Mouse (Mus musculus) E14TG2a.4 (cell line): ENCODE measurements at regions not wholly inside any gene's neighbourhood (a gene's known extent, or its start where the extent isn't known, plus 50 kb on each side); places are given as distances from the start of the nearest gene placed in this dataset.

Experiments
- H3K27me3 ChIP-seq: 2 replicates; pipeline ENCODE4 v1.6.1; 2014; ENCODE audit warnings: low read length, control low read depth; ENCODE audit not compliant: insufficient read depth
- H3K36me3 ChIP-seq: 2 replicates; pipeline ENCODE4 v1.6.1; 2014; ENCODE audit warnings: low read length, control low read depth; ENCODE audit not compliant: insufficient read depth
- H3K4me1 ChIP-seq: replicated peaks from 2 replicates; pipeline ENCODE4 v1.6.1; 2014; ENCODE audit warnings: low read depth, low read length, control low read depth
- H3K4me3 ChIP-seq: replicated peaks from 2 replicates; pipeline ENCODE4 v1.5.1; 2014; ENCODE audit warnings: mild to moderate bottlenecking, low read length
- H3K9me3 ChIP-seq: 2 replicates; pipeline ENCODE4 v1.6.1; 2014; ENCODE audit warnings: low read length, control low read depth
- CTCF ChIP-seq: conservative IDR thresholded peaks from 2 replicates; pipeline ENCODE4 v1.5.1; 2014; ENCODE audit warnings: low read length
- NANOG ChIP-seq: IDR thresholded peaks from 2 replicates; pipeline ENCODE4 v1.6.1; 2014; ENCODE audit warnings: borderline replicate concordance, low read length, mixed read lengths
- POU5F1 ChIP-seq: IDR thresholded peaks from 2 replicates; pipeline ENCODE4 v1.6.1; 2014; ENCODE audit warnings: low read length, borderline replicate concordance

GRCm38 (mm10) chr10:120576886-120577285, 100.6 kb upstream of the Hmga2 start:
- H3K36me3 ChIP-seq, result no peaks in the 10 kb centered on the region
- H3K4me3 ChIP-seq, result no peak overlapping the region
- TF ChIP-seq CTCF (no peak), NANOG (no peak), POU5F1 (no peak)
- H3K27me3 ChIP-seq, result peaks cover 7% of the 10 kb centered on the region
- no peaks in the 10 kb centered on the region for H3K4me1 ChIP-seq
- no peaks in the 10 kb centered on the region for H3K9me3 ChIP-seq

- Histone ChIP-seq H3K36me3 (no peaks in the 10 kb centered on the region), H3K4me1 (no peaks in the 10 kb centered on the region), H3K9me3 (no peaks in the 10 kb centered on the region), H3K27me3 (peaks cover 7% of the 10 kb centered on the region), H3K4me3 (no peak overlapping the region)
- TF ChIP-seq POU5F1 (no peak), NANOG (no peak), CTCF (no peak)
Measured at GRCm38 (mm10) chr10:120576148-120576547, 99.9 kb upstream of the Hmga2 start.

GRCm38 (mm10) chr10:120571340-120571739, 95.1 kb upstream of the Hmga2 start:
- TF ChIP-seq POU5F1 (no peak), NANOG (no peak), CTCF (no peak)
- H3K9me3 ChIP-seq, result no peaks in the 10 kb centered on the region

GRCm38 (mm10) chr10:120565992-120566391, 89.7 kb upstream of the Hmga2 start:
- H3K36me3 ChIP-seq, result no peaks in the 10 kb centered on the region
- H3K4me3 ChIP-seq, result no peak overlapping the region

More at GRCm38 (mm10) chr10:120571340-120571739, 95.1 kb upstream of the Hmga2 start:
- Histone ChIP-seq H3K36me3 (no peaks in the 10 kb centered on the region), H3K27me3 (peaks cover 7% of the 10 kb centered on the region), H3K4me3 (no peak overlapping the region), H3K4me1 (no peaks in the 10 kb centered on the region)

GRCm38 (mm10) chr10:120564859-120565258, 88.6 kb upstream of the Hmga2 start:
- no peaks in the 10 kb centered on the region for H3K9me3 ChIP-seq
- H3K4me3 ChIP-seq, result peak overlapping the region; percentile 61
- TF ChIP-seq NANOG (no peak), POU5F1 (no peak), CTCF (no peak)
- no peaks in the 10 kb centered on the region for H3K36me3 ChIP-seq
- peaks cover 13% of the 10 kb centered on the region for H3K27me3 ChIP-seq
- peaks cover 11% of the 10 kb centered on the region for H3K4me1 ChIP-seq

More at GRCm38 (mm10) chr10:120565992-120566391, 89.7 kb upstream of the Hmga2 start:
- Histone ChIP-seq H3K27me3 (peaks cover 13% of the 10 kb centered on the region), H3K9me3 (no peaks in the 10 kb centered on the region), H3K4me1 (peaks cover 11% of the 10 kb centered on the region)
- TF ChIP-seq POU5F1 (no peak), NANOG (no peak), CTCF (peak; percentile 55)

- H3K27me3 ChIP-seq, result peaks cover 13% of the 10 kb centered on the region
- H3K9me3 ChIP-seq, result no peaks in the 10 kb centered on the region
- H3K4me3 ChIP-seq, result no peak overlapping the region
- no peaks in the 10 kb centered on the region for H3K36me3 ChIP-seq
- peaks cover 14% of the 10 kb centered on the region for H3K4me1 ChIP-seq
- TF ChIP-seq CTCF (no peak), NANOG (no peak), POU5F1 (no peak)
Measured at GRCm38 (mm10) chr10:120563926-120564325, 87.7 kb upstream of the Hmga2 start.

GRCm38 (mm10) chr10:120561821-120562220, 85.6 kb upstream of the Hmga2 start:
- Histone ChIP-seq H3K4me3 (no peak overlapping the region), H3K9me3 (no peaks in the 10 kb centered on the region), H3K36me3 (no peaks in the 10 kb centered on the region), H3K27me3 (peaks cover 15% of the 10 kb centered on the region), H3K4me1 (peaks cover 31% of the 10 kb centered on the region)
- TF ChIP-seq POU5F1 (no peak), CTCF (no peak), NANOG (no peak)

- no peak for TF ChIP-seq NANOG
- TF ChIP-seq CTCF, result no peak
- TF ChIP-seq POU5F1, result no peak
- Histone ChIP-seq H3K4me3 (peak overlapping the region; percentile 48), H3K4me1 (peaks cover 25% of the 10 kb centered on the region), H3K9me3 (no peaks in the 10 kb centered on the region), H3K36me3 (no peaks in the 10 kb centered on the region), H3K27me3 (peaks cover 23% of the 10 kb centered on the region)
Measured at GRCm38 (mm10) chr10:120557850-120558447, 81.7 kb upstream of the Hmga2 start.

GRCm38 (mm10) chr10:120556116-120556515, 79.8 kb upstream of the Hmga2 start:
- H3K4me1 ChIP-seq, result peaks cover 32% of the 10 kb centered on the region
- no peaks in the 10 kb centered on the region for H3K9me3 ChIP-seq
- no peak overlapping the region for H3K4me3 ChIP-seq
- no peaks in the 10 kb centered on the region for H3K36me3 ChIP-seq
- TF ChIP-seq NANOG (no peak), POU5F1 (no peak), CTCF (no peak)
- H3K27me3 ChIP-seq, result peaks cover 41% of the 10 kb centered on the region
